Mouse (Mus musculus) stomach, postnatal 0 days (tissue): Measurements from ENCODE around the gene Rnf121. TPM values are rescaled to one million over a fixed set of nuclear protein-coding genes. Genes with fewer than 3 reads are reported as not detected.

Source experiments
- ATAC-seq: fragments of 200-750 bp; cut with Nextera tagmentation; 2 replicates; pipeline ENCODE4 v1.8.0; 2017; ENCODE audit not compliant: low FRiP score, low TSS enrichment
- DNase-seq: peaks from one replicate; pipeline ENCODE4 v3.0.0-alpha.2; 2016; ENCODE audit warnings: low spot score
- H3K27ac ChIP-seq: fragments of 300-500 bp; sonication (generic); replicated peaks from 2 replicates; pipeline ENCODE4 v1.5.1; 2014; ENCODE audit warnings: mild to moderate bottlenecking, control low read depth
- H3K27me3 ChIP-seq: fragments of 300-500 bp; sonication (generic); 2 replicates; pipeline ENCODE4 v1.6.1; 2014; ENCODE audit warnings: low read length; ENCODE audit not compliant: control insufficient read depth, insufficient read depth
- H3K36me3 ChIP-seq: fragments of 300-500 bp; sonication (generic); 2 replicates; pipeline ENCODE4 v1.6.1; 2014; ENCODE audit warnings: low read length, mixed read lengths; ENCODE audit not compliant: control insufficient read depth, insufficient read depth
- H3K4me1 ChIP-seq: fragments of 300-500 bp; sonication (generic); replicated peaks from 2 replicates; pipeline ENCODE4 v1.6.1; 2014; ENCODE audit warnings: antibody characterized with exemption; ENCODE audit not compliant: control insufficient read depth, insufficient read depth
- H3K4me2 ChIP-seq: fragments of 300-500 bp; sonication (generic); replicated peaks from 2 replicates; pipeline ENCODE4 v1.6.1; 2014; ENCODE audit warnings: low read depth, mild to moderate bottlenecking, control low read depth, moderate library complexity
- H3K4me3 ChIP-seq: fragments of 300-500 bp; sonication (generic); 2 replicates; pipeline ENCODE4 v1.5.1; 2014; ENCODE audit warnings: low read depth, low read length, control low read depth
- H3K9ac ChIP-seq: fragments of 300-500 bp; sonication (generic); 2 replicates; pipeline ENCODE4 v1.6.1; 2014; ENCODE audit warnings: mild to moderate bottlenecking, low read length, control low read depth, mixed read lengths
- H3K9me3 ChIP-seq: fragments of 300-500 bp; sonication (generic); 2 replicates; pipeline ENCODE4 v1.6.1; 2016; ENCODE audit warnings: low read length; ENCODE audit not compliant: control insufficient read depth
- CTCF ChIP-seq: IDR thresholded peaks from 2 replicates; pipeline ENCODE4 v1.5.1; 2016; ENCODE audit warnings: antibody characterized with exemption, low read depth, mild to moderate bottlenecking, moderate library complexity
- EP300 ChIP-seq: optimal IDR thresholded peaks from 2 replicates; pipeline ENCODE3; 2016; ENCODE audit warnings: antibody characterized with exemption
- WGBS: fragments of 180-500 bp; shearing (Covaris S2); extraction: QIAGEN DNeasy Blood & Tissue Kit; methylation state at CpG from one replicate; pipeline ENCODE4 v1.1.7; 2014; 5-methylcytosine and 5-hydroxymethylcytosine counted together
- polyA plus RNA-seq: library from polyadenylated mRNA; unstranded; fragments of >200 nt; fragmentation: Nextera tagmentation; extraction: Ambion mirVana; gene quantifications from 2 replicates; pipeline ENCODE4 v1.2.1, GENCODE M21; 2015

Gene Rnf121
- polyA plus RNA-seq, 1 experiment from 2014 or later, result 18.0 TPM

DNA sequence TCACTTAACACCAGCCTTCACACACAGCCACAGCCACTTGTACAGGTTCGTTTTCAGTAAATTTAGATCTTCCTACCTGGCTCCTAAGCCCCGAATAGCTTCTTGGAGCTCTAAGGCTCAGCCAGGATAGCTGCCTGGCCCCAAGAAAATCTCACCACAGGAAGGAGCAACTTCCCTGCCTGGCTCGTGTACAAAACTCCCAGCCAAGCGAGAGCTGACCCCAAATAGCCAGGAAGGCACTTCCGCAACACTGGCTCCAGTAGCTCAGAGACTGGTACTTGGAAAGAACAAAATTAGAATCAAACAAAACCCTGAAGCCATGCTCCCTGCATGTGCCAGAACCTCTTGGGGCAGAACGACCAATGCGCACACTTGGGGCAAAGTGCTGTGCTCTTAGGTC, 47.2 kb downstream of the Rnf121 start:
- no peak for ATAC-seq
- Histone ChIP-seq H3K4me3 (no peak overlapping the region), H3K36me3 (peaks cover 37% of the 10 kb centered on the region), H3K9me3 (no peaks in the 10 kb centered on the region), H3K4me1 (no peaks in the 10 kb centered on the region), H3K27me3 (no peaks in the 10 kb centered on the region), H3K4me2 (no peak overlapping the region), H3K9ac (no peak overlapping the region), H3K27ac (no peak overlapping the region; the same call in 1 of the 2 replicates)
- TF ChIP-seq CTCF (no peak), EP300 (no peak)
- no peak for DNase-seq
- WGBS, result 73% methylated on average over 7 of the region's 7 CpGs

- Histone ChIP-seq H3K9me3 (no peaks in the 10 kb centered on the region), H3K4me2 (peak overlapping the region; percentile 34), H3K9ac (no peak overlapping the region), H3K36me3 (peaks cover 39% of the 10 kb centered on the region), H3K4me3 (0 out of 2 replicates have a peak overlapping the region, but pooled peaks have one; percentile 4), H3K27me3 (no peaks in the 10 kb centered on the region), H3K27ac (0 out of 2 replicates have a peak overlapping the region, but pooled peaks have one; percentile 8), H3K4me1 (no peaks in the 10 kb centered on the region)
- WGBS, result 62% methylated on average over 5 of the region's 5 CpGs
- peak; percentile 37 for DNase-seq
- TF ChIP-seq CTCF (no peak), EP300 (no peak)
- peak; percentile 30; the same call in 1 of the 2 replicates for ATAC-seq
Measured at GRCm38 (mm10) chr7:102017452-102017851, 47.8 kb downstream of the Rnf121 start.

GRCm38 (mm10) chr7:102016936-102017335, 48.3 kb downstream of the Rnf121 start:
- H3K9ac ChIP-seq, result no peak overlapping the region
- DNase-seq, result no peak
- H3K4me3 ChIP-seq, result no peak overlapping the region
- peak overlapping the region; percentile 34 for H3K4me2 ChIP-seq
- H3K9me3 ChIP-seq, result no peaks in the 10 kb centered on the region
- WGBS, result 77% methylated on average over 4 of the region's 4 CpGs
- H3K27me3 ChIP-seq, result no peaks in the 10 kb centered on the region
- no peak for TF ChIP-seq EP300
- ATAC-seq, result no peak
- no peaks in the 10 kb centered on the region for H3K4me1 ChIP-seq
- peaks cover 42% of the 10 kb centered on the region for H3K36me3 ChIP-seq
- 0 out of 2 replicates have a peak overlapping the region, but pooled peaks have one; percentile 8 for H3K27ac ChIP-seq

GRCm38 (mm10) chr7:102014995-102015394, 50.3 kb downstream of the Rnf121 start:
- 92% methylated on average over 2 of the region's 2 CpGs for WGBS
- no peak overlapping the region for H3K4me2 ChIP-seq
- no peaks in the 10 kb centered on the region for H3K4me1 ChIP-seq
- H3K36me3 ChIP-seq, result peaks cover 56% of the 10 kb centered on the region
- ATAC-seq (no peak), DNase-seq (no peak)
- H3K9ac ChIP-seq, result no peak overlapping the region
- H3K9me3 ChIP-seq, result no peaks in the 10 kb centered on the region
- TF ChIP-seq CTCF, result no peak
- no peak for TF ChIP-seq EP300
- no peaks in the 10 kb centered on the region for H3K27me3 ChIP-seq
- H3K4me3 ChIP-seq, result no peak overlapping the region
- H3K27ac ChIP-seq, result no peak overlapping the region

DNA sequence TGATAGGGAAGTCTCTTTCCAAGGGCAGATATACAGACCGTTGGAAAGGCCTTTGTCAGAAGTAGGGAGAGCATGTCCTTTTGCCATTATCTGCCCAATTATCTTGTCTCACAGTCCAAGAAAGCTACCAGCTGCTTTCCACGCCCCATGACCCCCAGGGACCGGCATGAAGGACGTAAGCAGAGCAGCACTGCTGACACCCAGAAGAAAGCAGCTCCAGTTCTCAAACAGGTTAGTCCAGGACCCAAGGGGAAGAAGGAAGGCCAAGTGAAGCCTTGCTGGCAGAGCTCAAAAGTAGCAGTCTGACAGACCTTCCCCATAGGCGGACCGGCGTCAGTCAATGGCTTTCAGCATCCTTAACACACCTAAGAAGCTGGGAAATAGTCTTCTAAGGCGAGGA, 51.9 kb downstream of the Rnf121 start:
- Histone ChIP-seq H3K4me3 (no peak overlapping the region), H3K27me3 (no peaks in the 10 kb centered on the region), H3K36me3 (peaks cover 68% of the 10 kb centered on the region), H3K9me3 (no peaks in the 10 kb centered on the region), H3K4me1 (no peaks in the 10 kb centered on the region), H3K9ac (no peak overlapping the region), H3K4me2 (no peak overlapping the region), H3K27ac (no peak overlapping the region)
- no peak for ATAC-seq
- TF ChIP-seq CTCF (no peak), EP300 (no peak)
- DNase-seq, result no peak
- WGBS, result 85% methylated on average over 8 of the region's 8 CpGs

DNA sequence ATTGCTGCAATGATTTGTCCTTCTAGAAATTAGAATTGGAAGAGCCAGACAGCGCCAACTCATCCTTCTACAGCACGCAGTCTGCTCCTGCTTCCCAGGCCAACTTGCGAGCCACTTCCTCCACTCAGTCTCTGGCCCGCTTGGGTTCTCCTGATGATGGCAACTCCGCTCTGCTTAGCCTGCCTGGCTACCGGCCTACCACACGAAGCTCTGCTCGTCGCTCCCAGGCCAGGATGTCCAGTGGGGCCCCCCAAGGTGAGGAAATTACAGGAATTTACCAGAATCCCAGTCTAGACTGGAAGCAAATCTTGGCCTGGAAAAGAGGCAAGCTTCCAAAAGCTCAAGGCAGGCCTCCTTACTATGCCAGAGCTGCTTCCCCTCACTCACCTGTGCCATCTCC, 53.4 kb downstream of the Rnf121 start:
- H3K27me3 ChIP-seq, result no peaks in the 10 kb centered on the region
- 94% methylated on average over 9 of the region's 9 CpGs for WGBS
- ATAC-seq (no peak), DNase-seq (no peak)
- peaks cover 67% of the 10 kb centered on the region for H3K36me3 ChIP-seq
- H3K4me2 ChIP-seq, result no peak overlapping the region
- no peak for TF ChIP-seq EP300
- TF ChIP-seq CTCF, result no peak
- no peak overlapping the region for H3K27ac ChIP-seq
- no peak overlapping the region for H3K9ac ChIP-seq
- no peaks in the 10 kb centered on the region for H3K9me3 ChIP-seq
- H3K4me1 ChIP-seq, result no peaks in the 10 kb centered on the region
- H3K4me3 ChIP-seq, result no peak overlapping the region
